Mouse (Mus musculus): ENCODE measurements around the gene Ugt2a3. TPM values are rescaled to one million over a fixed set of nuclear protein-coding genes. Genes with fewer than 3 reads are reported as not detected.
"Not testable (repeated sequence)": the region's sequence is repeated elsewhere in the genome, so short reads cannot be mapped to it uniquely, and the experiment has no call there.

Gene Ugt2a3
- total and polyA plus RNA-seq, 3 experiments = not detected

- DNase-seq (ENCODE audit: extremely low read depth); H3K27ac ChIP-seq (ENCODE audit: insufficient read depth, low read depth); H3K36me3 ChIP-seq (replicated peaks in 1 of 2; ENCODE audit: control insufficient read depth in 1 of 2, insufficient read depth in 1 of 2, low read length in 1 of 2); H3K9me3 ChIP-seq (replicated peaks; ENCODE audit: low read length); H3K79me2 ChIP-seq (replicated peaks; ENCODE audit: control insufficient read depth, extremely low read depth, insufficient read depth, poor library complexity, severe bottlenecking); H3K4me3 ChIP-seq (replicated peaks in 1 of 3; ENCODE audit: low read depth in 2 of 3, low read length in 2 of 3, poor library complexity in 1 of 3); in situ Hi-C loops (cut with MboI; ENCODE audit: low pct_ligation_motif_present, low pct_unique_long_range_greater_than_20kb, low sequenced_read_pairs); H3K9ac ChIP-seq (ENCODE audit: insufficient read depth, low read depth); H3K4me1 ChIP-seq (ENCODE audit: control insufficient read depth in 1 of 2, insufficient read depth in 2 of 2); H3K4me2 ChIP-seq (ENCODE audit: insufficient read depth, low read depth, poor library complexity, severe bottlenecking); H3K27me3 ChIP-seq (replicated peaks); dilution Hi-C loops (cut with MboI; ENCODE audit: extremely low pct_ligation_motif_present, extremely low pct_unique_long_range_greater_than_20kb, low sequenced_read_pairs): not testable (repeated sequence)
These were observed 10.6 kb upstream of the Ugt2a3 start for GRCm38 (mm10) chr5:87347479-87348078.

- in situ Hi-C loops (cut with MboI; ENCODE audit: low pct_ligation_motif_present, low pct_unique_long_range_greater_than_20kb, low sequenced_read_pairs) (no loop called here), dilution Hi-C loops (cut with MboI; ENCODE audit: extremely low pct_ligation_motif_present, extremely low pct_unique_long_range_greater_than_20kb, low sequenced_read_pairs) (no loop called here)
- H3K4me3 ChIP-seq (replicated peaks in 1 of 3; ENCODE audit: low read depth in 2 of 3, low read length in 2 of 3, poor library complexity in 1 of 3) = no peak overlapping the region
- no peaks in the 10 kb centered on the region for H3K4me1 ChIP-seq (ENCODE audit: control insufficient read depth in 1 of 2, insufficient read depth in 2 of 2)
- H3K79me2 ChIP-seq (replicated peaks; ENCODE audit: control insufficient read depth, extremely low read depth, insufficient read depth, poor library complexity, severe bottlenecking) = no peaks in the 10 kb centered on the region
- no peak overlapping the region for H3K4me2 ChIP-seq (ENCODE audit: insufficient read depth, low read depth, poor library complexity, severe bottlenecking)
- H3K9me3 ChIP-seq (replicated peaks; ENCODE audit: low read length) = no peaks in the 10 kb centered on the region
- no peak for TF ChIP-seq SIN3A (IDR thresholded peaks at IDR 0.05; ENCODE audit: low read length)
- no peak for TF ChIP-seq MXI1 (IDR thresholded peaks at IDR 0.05; ENCODE audit: low read depth, low read length)
- no peak for TF ChIP-seq ZC3H11A (IDR thresholded peaks at IDR 0.05; ENCODE audit: low read depth, low read length)
- TF ChIP-seq NELFE (IDR thresholded peaks at IDR 0.05; ENCODE audit: low read depth, low read length) = no peak
- TF ChIP-seq ZMIZ1 (IDR thresholded peaks at IDR 0.05; ENCODE audit: low read depth, low read length) = no peak
- TF ChIP-seq TCF12 (IDR thresholded peaks at IDR 0.05; ENCODE audit: low read depth, low read length) = no peak
- no peak for TF ChIP-seq POLR2A (IDR thresholded peaks at IDR 0.05; ENCODE audit: low read depth, low read length)
- no peak for TF ChIP-seq RAD21 (IDR thresholded peaks at IDR 0.05; ENCODE audit: low read depth, low read length)
- TF ChIP-seq SMC3 (IDR thresholded peaks at IDR 0.05; ENCODE audit: low read depth, low read length) = no peak
- no peak for TF ChIP-seq GABPA (IDR thresholded peaks at IDR 0.05; ENCODE audit: insufficient replicate concordance, low read depth, low read length)
- TF ChIP-seq MEF2A (IDR thresholded peaks at IDR 0.05; ENCODE audit: borderline replicate concordance, low read depth, low read length) = no peak
- TF ChIP-seq KAT2A (IDR thresholded peaks at IDR 0.05; ENCODE audit: insufficient replicate concordance, low read length) = no peak
- TF ChIP-seq POLR2AphosphoS2 (IDR thresholded peaks at IDR 0.05; ENCODE audit: low read depth, low read length) = no peak
- no peak for TF ChIP-seq CHD1 (IDR thresholded peaks at IDR 0.05; ENCODE audit: low read depth, low read length)
- no peak for TF ChIP-seq MAZ (IDR thresholded peaks at IDR 0.05; ENCODE audit: low read depth, low read length)
- no peak for TF ChIP-seq ZKSCAN1 (IDR thresholded peaks at IDR 0.05; ENCODE audit: borderline replicate concordance, low read depth, low read length)
- no peak for TF ChIP-seq USF1 (IDR thresholded peaks at IDR 0.05; ENCODE audit: low read depth, low read length)
- no peak for TF ChIP-seq UBTF (IDR thresholded peaks at IDR 0.05; ENCODE audit: low read depth, low read length)
- no peak for TF ChIP-seq JUND (conservative IDR thresholded peaks at IDR 0.05; ENCODE audit: low read depth, low read length)
- DNase-seq (ENCODE audit: extremely low read depth) = no peak
- H3K27me3 ChIP-seq (replicated peaks) = no peaks in the 10 kb centered on the region
- H3K27ac ChIP-seq (ENCODE audit: insufficient read depth, low read depth) = no peak overlapping the region
- H3K36me3 ChIP-seq (replicated peaks in 1 of 2; ENCODE audit: control insufficient read depth in 1 of 2, insufficient read depth in 1 of 2, low read length in 1 of 2) = no peaks in the 10 kb centered on the region
- no peak overlapping the region for H3K9ac ChIP-seq (ENCODE audit: insufficient read depth, low read depth)
These were observed 3.5 kb upstream of the Ugt2a3 start for GRCm38 (mm10) chr5:87340461-87340860.

All from CH12.LX (cell line).